Mouse (Mus musculus): ENCODE measurements at regions not wholly inside any gene's neighbourhood (a gene's known extent, or its start where the extent isn't known, plus 50 kb on each side); places are given as distances from the start of the nearest gene placed in this dataset.

- no peaks in the 10 kb centered on the region for H3K79me3 ChIP-seq (ENCODE audit: low read depth)
- H3K4me3 ChIP-seq (ENCODE audit: insufficient read depth, poor library complexity, severe bottlenecking): no peak overlapping the region
- no peaks in the 10 kb centered on the region for H3K79me2 ChIP-seq (ENCODE audit: control insufficient read depth, insufficient read depth)
- TF ChIP-seq CTCF (IDR thresholded peaks at IDR 0.05; ENCODE audit: control insufficient read depth, insufficient read depth, insufficient read length) (no peak), MAX (IDR thresholded peaks at IDR 0.05) (no peak), USF1 (IDR thresholded peaks at IDR 0.05; ENCODE audit: low read depth) (no peak), MYOD1 (IDR thresholded peaks at IDR 0.05; ENCODE audit: control insufficient read depth, insufficient read length, low read depth) (no peak), FOSL1 (IDR thresholded peaks at IDR 0.05; ENCODE audit: insufficient read depth, low read length, poor library complexity, severe bottlenecking) (no peak), MYOG (IDR thresholded peaks at IDR 0.05; ENCODE audit: control insufficient read depth, extremely low read depth, insufficient read length) (no peak), CEBPB (IDR thresholded peaks at IDR 0.05; ENCODE audit: low read depth) (no peak)
- H3ac ChIP-seq (ENCODE audit: control insufficient read depth, insufficient read length, low read depth): no peak overlapping the region
- H3K36me3 ChIP-seq (ENCODE audit: control insufficient read depth, insufficient read depth): no peaks in the 10 kb centered on the region
- H3K27me3 ChIP-seq (ENCODE audit: control insufficient read depth, insufficient read depth, insufficient read length): no peaks in the 10 kb centered on the region
These were observed 170.6 kb downstream of the Kit start for GRCm38 (mm10) chr5:75745311-75745710.

- no peaks in the 10 kb centered on the region for H3K36me3 ChIP-seq (ENCODE audit: control insufficient read depth, insufficient read depth)
- H3K79me2 ChIP-seq (ENCODE audit: control insufficient read depth, insufficient read depth): no peaks in the 10 kb centered on the region
- H3K79me3 ChIP-seq (ENCODE audit: low read depth): no peaks in the 10 kb centered on the region
- TF ChIP-seq CTCF (IDR thresholded peaks at IDR 0.05; ENCODE audit: control insufficient read depth, insufficient read depth, insufficient read length) (no peak), MAX (IDR thresholded peaks at IDR 0.05) (no peak), USF1 (IDR thresholded peaks at IDR 0.05; ENCODE audit: low read depth) (no peak), FOSL1 (IDR thresholded peaks at IDR 0.05; ENCODE audit: insufficient read depth, low read length, poor library complexity, severe bottlenecking) (no peak), CEBPB (IDR thresholded peaks at IDR 0.05; ENCODE audit: low read depth) (no peak), MYOG (IDR thresholded peaks at IDR 0.05; ENCODE audit: control insufficient read depth, extremely low read depth, insufficient read length) (no peak), MYOD1 (IDR thresholded peaks at IDR 0.05; ENCODE audit: control insufficient read depth, insufficient read length, low read depth) (no peak)
- H3K4me3 ChIP-seq (ENCODE audit: insufficient read depth, poor library complexity, severe bottlenecking): no peak overlapping the region
- H3K27me3 ChIP-seq (ENCODE audit: control insufficient read depth, insufficient read depth, insufficient read length): no peaks in the 10 kb centered on the region
- no peak overlapping the region for H3ac ChIP-seq (ENCODE audit: control insufficient read depth, insufficient read length, low read depth)
These were observed 169.8 kb downstream of the Kit start for GRCm38 (mm10) chr5:75744475-75745045.

- Histone ChIP-seq H3ac (ENCODE audit: control insufficient read depth, insufficient read length, low read depth) (no peak overlapping the region), H3K36me3 (ENCODE audit: control insufficient read depth, insufficient read depth) (no peaks in the 10 kb centered on the region), H3K27me3 (ENCODE audit: control insufficient read depth, insufficient read depth, insufficient read length) (peaks cover 4% of the 10 kb centered on the region), H3K4me3 (ENCODE audit: insufficient read depth, poor library complexity, severe bottlenecking) (no peak overlapping the region), H3K79me3 (ENCODE audit: low read depth) (no peaks in the 10 kb centered on the region), H3K79me2 (ENCODE audit: control insufficient read depth, insufficient read depth) (no peaks in the 10 kb centered on the region)
- TF ChIP-seq FOSL1 (IDR thresholded peaks at IDR 0.05; ENCODE audit: insufficient read depth, low read length, poor library complexity, severe bottlenecking): no peak
- TF ChIP-seq MYOG (IDR thresholded peaks at IDR 0.05; ENCODE audit: control insufficient read depth, extremely low read depth, insufficient read length): no peak
- no peak for TF ChIP-seq MYOD1 (IDR thresholded peaks at IDR 0.05; ENCODE audit: control insufficient read depth, insufficient read length, low read depth)
- TF ChIP-seq MAX (IDR thresholded peaks at IDR 0.05): no peak
- no peak for TF ChIP-seq CEBPB (IDR thresholded peaks at IDR 0.05; ENCODE audit: low read depth)
- TF ChIP-seq CTCF (IDR thresholded peaks at IDR 0.05; ENCODE audit: control insufficient read depth, insufficient read depth, insufficient read length): no peak
These were observed 164.6 kb downstream of the Kit start for GRCm38 (mm10) chr5:75739336-75739735.

GRCm38 (mm10) chr5:75738445-75738844 lies 163.7 kb downstream of the Kit start:
- Histone ChIP-seq H3K79me3 (ENCODE audit: low read depth) (no peaks in the 10 kb centered on the region), H3K4me3 (ENCODE audit: insufficient read depth, poor library complexity, severe bottlenecking) (no peak overlapping the region), H3K36me3 (ENCODE audit: control insufficient read depth, insufficient read depth) (no peaks in the 10 kb centered on the region), H3K79me2 (ENCODE audit: control insufficient read depth, insufficient read depth) (no peaks in the 10 kb centered on the region), H3K27me3 (ENCODE audit: control insufficient read depth, insufficient read depth, insufficient read length) (peaks cover 4% of the 10 kb centered on the region), H3ac (ENCODE audit: control insufficient read depth, insufficient read length, low read depth) (no peak overlapping the region)
- TF ChIP-seq MAX (IDR thresholded peaks at IDR 0.05): no peak
- no peak for TF ChIP-seq MYOD1 (IDR thresholded peaks at IDR 0.05; ENCODE audit: control insufficient read depth, insufficient read length, low read depth)
- TF ChIP-seq CTCF (IDR thresholded peaks at IDR 0.05; ENCODE audit: control insufficient read depth, insufficient read depth, insufficient read length): no peak
- no peak for TF ChIP-seq FOSL1 (IDR thresholded peaks at IDR 0.05; ENCODE audit: insufficient read depth, low read length, poor library complexity, severe bottlenecking)
- no peak for TF ChIP-seq USF1 (IDR thresholded peaks at IDR 0.05; ENCODE audit: low read depth)
- TF ChIP-seq CEBPB (IDR thresholded peaks at IDR 0.05; ENCODE audit: low read depth): no peak
- TF ChIP-seq MYOG (IDR thresholded peaks at IDR 0.05; ENCODE audit: control insufficient read depth, extremely low read depth, insufficient read length): no peak

GRCm38 (mm10) chr5:75737752-75738151 lies 163.0 kb downstream of the Kit start:
- Histone ChIP-seq H3ac (ENCODE audit: control insufficient read depth, insufficient read length, low read depth) (no peak overlapping the region), H3K79me2 (ENCODE audit: control insufficient read depth, insufficient read depth) (no peaks in the 10 kb centered on the region), H3K79me3 (ENCODE audit: low read depth) (no peaks in the 10 kb centered on the region), H3K36me3 (ENCODE audit: control insufficient read depth, insufficient read depth) (no peaks in the 10 kb centered on the region), H3K27me3 (ENCODE audit: control insufficient read depth, insufficient read depth, insufficient read length) (peaks cover 4% of the 10 kb centered on the region), H3K4me3 (ENCODE audit: insufficient read depth, poor library complexity, severe bottlenecking) (no peak overlapping the region)
- TF ChIP-seq USF1 (IDR thresholded peaks at IDR 0.05; ENCODE audit: low read depth) (no peak), MYOG (IDR thresholded peaks at IDR 0.05; ENCODE audit: control insufficient read depth, extremely low read depth, insufficient read length) (no peak), CTCF (IDR thresholded peaks at IDR 0.05; ENCODE audit: control insufficient read depth, insufficient read depth, insufficient read length) (no peak), MYOD1 (IDR thresholded peaks at IDR 0.05; ENCODE audit: control insufficient read depth, insufficient read length, low read depth) (no peak), FOSL1 (IDR thresholded peaks at IDR 0.05; ENCODE audit: insufficient read depth, low read length, poor library complexity, severe bottlenecking) (no peak), MAX (IDR thresholded peaks at IDR 0.05) (no peak), CEBPB (IDR thresholded peaks at IDR 0.05; ENCODE audit: low read depth) (no peak)
